Mouse (Mus musculus) WW6 (cell line): Measurements from ENCODE around the gene Ube4a.
"Not testable (repeated sequence)": the region's sequence is repeated elsewhere in the genome, so short reads cannot be mapped to it uniquely, and the experiment has no call there.

Experiments
- DNase-seq: peaks from one replicate; pipeline ENCODE4 v3.0.0-alpha.2; 2013; ENCODE audit warnings: low read depth, low spot score

Ube4a gene

GRCm38 (mm10) chr9:44981104-44981503 lies 15.7 kb upstream of the Ube4a start:
- no peak for DNase-seq

GRCm38 (mm10) chr9:44980242-44980641 lies 14.8 kb upstream of the Ube4a start, which contains the start of gene Cd3g:
TSS of gene Cd3g (minus strand) at chr9:44980431.
- no peak for DNase-seq

- no peak for DNase-seq
Observed at GRCm38 (mm10) chr9:44979806-44980205, 14.4 kb upstream of the Ube4a start.

GRCm38 (mm10) chr9:44977813-44978212 lies 12.4 kb upstream of the Ube4a start:
- no peak for DNase-seq

GRCm38 (mm10) chr9:44969450-44969849 lies 4.0 kb upstream of the Ube4a start:
- no peak for DNase-seq

- not testable (repeated sequence) for DNase-seq
Observed at GRCm38 (mm10) chr9:44967763-44968162, 2.4 kb upstream of the Ube4a start.

- DNase-seq = peak; percentile 68
Observed at GRCm38 (mm10) chr9:44966815-44967242, 1.4 kb upstream of the Ube4a start.

GRCm38 (mm10) chr9:44965833-44966466 lies 550 bp upstream of the Ube4a start:
- DNase-seq = no peak

GRCm38 (mm10) chr9:44954432-44954831 lies 11.0 kb downstream of the Ube4a start:
- DNase-seq = no peak

GRCm38 (mm10) chr9:44947836-44948235 lies 17.6 kb downstream of the Ube4a start:
- no peak for DNase-seq

- no peak for DNase-seq
Observed at GRCm38 (mm10) chr9:44946185-44946695, 19.2 kb downstream of the Ube4a start.

GRCm38 (mm10) chr9:44942421-44942820 lies 23.0 kb downstream of the Ube4a start:
- no peak for DNase-seq

GRCm38 (mm10) chr9:44941756-44942155 lies 23.6 kb downstream of the Ube4a start:
- no peak for DNase-seq

GRCm38 (mm10) chr9:44921543-44921942 lies 43.9 kb downstream of the Ube4a start:
- no peak for DNase-seq

GRCm38 (mm10) chr9:44921123-44921468 lies 44.3 kb downstream of the Ube4a start:
- no peak for DNase-seq

- DNase-seq = peak; percentile 77
Observed at GRCm38 (mm10) chr9:44920374-44921122, 44.9 kb downstream of the Ube4a start, which contains the start of gene Atp5l. TSS of gene Atp5l (minus strand) at chr9:44920742.

GRCm38 (mm10) chr9:44919606-44920005 lies 45.8 kb downstream of the Ube4a start:
- no peak for DNase-seq

GRCm38 (mm10) chr9:44916196-44916595 lies 49.2 kb downstream of the Ube4a start:
- DNase-seq = no peak

- no peak for DNase-seq
Observed at GRCm38 (mm10) chr9:44914706-44915105, 50.7 kb downstream of the Ube4a start.

GRCm38 (mm10) chr9:44911365-44911764 lies 54.0 kb downstream of the Ube4a start:
- DNase-seq = no peak

GRCm38 (mm10) chr9:44905620-44906019 lies 59.8 kb downstream of the Ube4a start:
- DNase-seq = no peak

GRCm38 (mm10) chr9:44904964-44905363 lies 60.4 kb downstream of the Ube4a start:
- DNase-seq = no peak

GRCm38 (mm10) chr9:44903856-44904255 lies 61.5 kb downstream of the Ube4a start:
- DNase-seq = no peak
